Mouse (Mus musculus): ENCODE data around the gene 1700003E16Rik.

1700003E16Rik gene

DNA sequence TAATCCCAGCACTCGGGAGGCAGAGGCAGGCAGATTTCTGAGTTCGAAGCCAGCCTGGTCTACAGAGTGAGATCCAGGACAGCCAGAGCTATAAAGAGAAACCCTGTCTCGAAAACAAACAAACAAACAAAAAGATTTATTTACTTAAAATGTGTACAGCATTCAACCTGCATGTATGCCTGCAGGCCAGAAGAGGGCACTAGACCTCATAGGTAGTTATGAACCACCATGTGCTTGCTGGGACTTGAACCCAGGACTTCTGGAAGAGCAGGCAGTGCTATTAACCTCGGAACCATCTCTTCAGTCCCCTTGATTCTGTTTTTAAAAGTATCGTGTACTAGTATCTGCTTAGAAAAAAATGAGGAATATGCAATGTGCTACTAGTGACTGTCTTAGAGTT lies 28.8 kb upstream of the 1700003E16Rik start:
- no peak for DNase-seq (ENCODE audit: low read depth)

- DNase-seq (ENCODE audit: low read depth), result no peak
Measured at GRCm38 (mm10) chr6:83131469-83132034, 24.7 kb upstream of the 1700003E16Rik start.

GRCm38 (mm10) chr6:83132176-83132919 lies 23.9 kb upstream of the 1700003E16Rik start:
- no peak for DNase-seq (ENCODE audit: low read depth)

DNA sequence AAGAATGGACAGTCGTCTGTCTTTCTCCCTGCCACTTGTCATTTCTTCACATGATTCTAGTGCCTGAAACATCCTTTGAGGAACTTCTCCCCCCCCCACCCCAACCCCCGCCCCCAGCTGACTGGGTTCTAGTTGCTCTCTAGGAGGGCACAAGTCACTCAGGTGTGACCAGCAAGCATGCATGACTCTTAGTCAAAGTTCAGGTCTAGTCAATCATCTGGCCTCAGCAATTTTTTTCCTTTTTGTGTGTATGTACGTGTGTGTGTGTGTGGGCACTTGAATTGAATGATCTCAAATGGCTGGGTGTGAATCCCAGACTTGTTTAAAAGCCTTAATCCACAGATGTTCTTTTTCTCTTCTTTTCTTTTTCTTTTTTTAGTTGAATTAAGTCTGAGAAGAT lies 22.0 kb upstream of the 1700003E16Rik start:
- no peak for DNase-seq (ENCODE audit: low read depth)

GRCm38 (mm10) chr6:83134951-83135513 lies 21.2 kb upstream of the 1700003E16Rik start, which contains the start of gene Rtkn:
Gene Rtkn (plus strand): TSS chr6:83135463.
- no peak for DNase-seq (ENCODE audit: low read depth)

DNA sequence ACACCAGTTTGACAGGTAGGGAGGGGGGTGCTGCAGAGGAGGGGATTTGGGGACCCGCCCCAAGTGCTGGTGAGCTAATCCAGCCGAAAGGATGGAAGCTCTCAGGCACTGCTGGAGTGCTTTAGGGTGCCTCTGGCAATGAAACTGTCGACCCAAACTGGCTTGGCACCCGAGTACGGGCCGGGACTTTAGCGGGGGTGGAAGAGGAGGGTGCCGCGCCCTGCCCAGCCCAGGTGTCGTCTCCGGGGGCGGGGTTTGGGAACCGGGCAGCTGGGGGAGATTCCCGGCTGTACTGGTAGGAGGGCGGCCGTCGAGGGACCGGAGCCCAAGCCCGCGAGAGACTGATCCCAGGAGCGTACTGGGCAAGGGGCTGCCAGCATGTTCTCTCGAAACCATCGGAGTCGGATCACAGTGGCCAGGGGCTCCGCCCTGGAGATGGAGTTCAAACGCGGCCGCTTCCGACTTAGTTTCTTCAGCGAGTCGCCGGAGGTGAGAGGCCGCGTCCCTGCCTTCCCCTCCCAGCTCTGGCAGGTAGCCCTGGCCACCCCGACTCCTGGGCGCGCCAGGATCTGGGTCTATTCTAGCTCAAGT lies 20.5 kb upstream of the 1700003E16Rik start:
- DNase-seq (ENCODE audit: low read depth), result no peak

DNA sequence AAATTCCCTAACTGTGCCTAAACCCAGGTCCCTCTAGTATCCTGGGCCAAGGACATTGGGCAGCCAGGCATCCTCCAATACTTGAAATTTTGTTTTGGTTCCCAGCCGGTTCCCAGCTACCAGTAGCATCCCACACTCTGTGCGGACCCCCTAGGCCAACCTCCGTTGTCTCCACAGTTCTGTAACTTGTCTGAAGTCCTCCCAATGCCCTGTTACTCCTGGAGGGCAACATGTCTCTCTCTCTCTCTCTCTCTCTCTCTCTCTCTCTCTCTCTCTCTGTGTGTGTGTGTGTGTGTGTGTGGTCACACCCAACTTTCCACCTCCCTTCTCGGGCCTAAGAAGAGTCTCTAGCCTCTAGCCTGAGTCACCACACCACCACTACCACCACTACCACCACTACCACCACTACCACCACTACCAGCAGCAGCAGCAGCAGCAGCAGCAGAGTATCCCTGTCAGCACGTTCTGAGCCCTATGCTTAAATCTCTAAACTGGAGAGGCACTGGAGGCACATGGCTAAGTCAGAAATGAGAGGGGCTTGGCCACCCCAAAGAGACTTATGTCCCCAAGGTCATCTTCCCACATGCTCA lies 19.8 kb upstream of the 1700003E16Rik start:
- no peak for DNase-seq (ENCODE audit: low read depth)

- no peak for DNase-seq (ENCODE audit: low read depth)
Measured at GRCm38 (mm10) chr6:83136881-83137575, 19.2 kb upstream of the 1700003E16Rik start.

DNA sequence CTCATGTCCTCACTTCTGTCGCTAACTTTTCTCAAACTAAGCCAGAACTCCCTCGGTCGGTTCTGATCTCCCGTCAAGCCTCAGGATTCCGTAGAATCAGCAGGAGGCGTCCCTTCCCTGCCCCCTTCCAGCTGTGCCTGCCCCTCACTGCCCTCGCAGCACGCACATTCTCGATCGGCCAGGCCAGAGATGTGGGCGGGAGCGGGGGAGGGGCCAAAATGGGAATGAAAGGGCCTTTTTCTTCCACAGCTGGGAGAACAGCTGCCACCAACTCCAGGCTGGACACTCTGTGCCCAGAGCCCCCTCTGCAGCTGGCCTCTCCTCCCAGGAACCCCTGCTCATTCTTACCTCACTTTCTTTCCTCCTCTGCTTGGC lies 18.6 kb upstream of the 1700003E16Rik start:
- no peak for DNase-seq (ENCODE audit: low read depth)

GRCm38 (mm10) chr6:83138056-83138455 lies 18.1 kb upstream of the 1700003E16Rik start:
- no peak for DNase-seq (ENCODE audit: low read depth)

- DNase-seq (ENCODE audit: low read depth), result no peak
Measured at GRCm38 (mm10) chr6:83140044-83140443, 16.2 kb upstream of the 1700003E16Rik start.

GRCm38 (mm10) chr6:83141636-83142035 lies 14.6 kb upstream of the 1700003E16Rik start:
- no peak for DNase-seq (ENCODE audit: low read depth)

DNA sequence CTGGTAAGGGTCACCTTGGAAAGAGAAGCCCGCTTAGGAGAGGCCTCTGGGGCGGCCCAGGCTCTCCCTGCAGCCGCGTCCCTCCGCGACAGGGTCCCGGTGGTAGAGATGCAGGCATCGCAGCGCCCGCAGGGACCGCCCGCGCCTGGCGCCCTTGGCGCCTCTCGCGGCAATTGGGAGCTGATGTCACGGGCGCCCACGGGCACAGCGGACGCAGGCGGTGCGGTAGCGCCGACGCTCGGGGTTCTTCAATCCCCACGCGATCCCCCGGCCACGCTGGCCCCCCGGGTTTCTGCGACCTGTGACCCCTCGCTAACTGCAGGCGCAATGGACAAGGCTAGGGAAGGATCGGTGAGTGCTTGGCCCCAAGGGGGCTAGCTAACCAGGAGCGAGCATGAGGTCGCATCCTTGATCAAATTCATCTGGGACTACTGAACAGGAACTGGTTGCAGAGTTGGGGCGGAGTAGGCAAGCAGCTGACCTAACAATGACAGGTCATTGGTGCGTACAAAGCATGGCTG lies 13.9 kb upstream of the 1700003E16Rik start:
- no peak for DNase-seq (ENCODE audit: low read depth)

DNA sequence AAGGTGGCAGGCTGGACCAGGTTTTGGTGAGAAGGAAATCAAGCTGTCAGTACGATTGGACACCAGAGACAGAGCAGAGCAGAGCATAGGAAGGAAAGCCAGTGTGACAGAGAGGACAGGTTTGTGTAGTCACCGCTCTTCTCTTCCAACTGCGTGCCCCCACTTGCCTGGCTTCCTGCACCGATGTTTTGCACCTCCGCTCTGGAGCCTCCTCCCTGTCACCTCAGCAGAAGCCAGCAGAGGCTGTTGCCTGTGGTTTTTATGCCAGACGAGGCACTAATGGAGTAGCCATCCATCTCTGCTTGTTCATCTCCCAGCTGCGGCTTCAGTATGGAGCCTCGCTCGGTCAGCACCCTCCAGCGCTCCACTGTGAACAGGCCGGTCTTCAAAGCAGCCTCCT lies 13.3 kb upstream of the 1700003E16Rik start:
- no peak for DNase-seq (ENCODE audit: low read depth)

DNA sequence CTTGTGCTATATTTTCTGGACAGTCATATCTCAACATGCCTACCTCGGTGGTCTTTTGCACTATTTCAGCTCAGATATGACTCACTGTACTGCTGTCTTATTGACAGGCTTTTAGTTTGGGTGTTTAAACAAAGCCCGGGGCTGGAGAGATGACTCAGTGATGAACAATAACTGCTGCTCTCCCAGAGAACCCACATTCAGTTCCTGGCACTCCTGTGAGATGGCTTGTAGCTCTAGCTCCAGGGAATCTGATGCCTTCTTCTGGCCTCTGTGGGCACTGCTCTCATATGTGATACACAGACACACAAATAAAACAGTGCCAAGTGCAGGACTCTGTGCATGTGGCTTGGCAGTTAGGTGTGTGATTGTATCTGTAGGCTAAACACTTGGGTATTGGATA lies 11.0 kb upstream of the 1700003E16Rik start:
- no peak for DNase-seq (ENCODE audit: low read depth)

GRCm38 (mm10) chr6:83145805-83146204 lies 10.4 kb upstream of the 1700003E16Rik start:
- DNase-seq (ENCODE audit: low read depth), result no peak

DNA sequence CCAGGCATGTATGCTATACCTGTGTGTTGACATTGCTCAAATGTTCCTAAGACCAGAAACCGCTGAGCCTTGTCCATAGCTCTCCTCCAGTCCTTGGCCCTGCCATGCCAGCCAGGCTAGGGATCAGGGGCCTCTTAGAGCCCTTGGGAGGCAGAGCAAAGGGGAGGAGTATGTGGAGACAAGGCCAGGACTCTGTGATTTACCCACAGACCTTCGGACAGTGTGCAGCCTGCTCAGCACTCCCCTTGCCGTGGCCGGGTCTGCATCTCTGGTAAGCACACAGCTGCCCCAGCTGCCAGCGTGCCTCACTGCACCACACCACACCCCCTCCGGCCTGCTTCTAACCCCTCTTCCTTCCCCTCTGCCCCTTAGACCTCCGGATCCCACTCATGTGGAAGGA lies 8.9 kb upstream of the 1700003E16Rik start:
- no peak for DNase-seq (ENCODE audit: low read depth)

DNA sequence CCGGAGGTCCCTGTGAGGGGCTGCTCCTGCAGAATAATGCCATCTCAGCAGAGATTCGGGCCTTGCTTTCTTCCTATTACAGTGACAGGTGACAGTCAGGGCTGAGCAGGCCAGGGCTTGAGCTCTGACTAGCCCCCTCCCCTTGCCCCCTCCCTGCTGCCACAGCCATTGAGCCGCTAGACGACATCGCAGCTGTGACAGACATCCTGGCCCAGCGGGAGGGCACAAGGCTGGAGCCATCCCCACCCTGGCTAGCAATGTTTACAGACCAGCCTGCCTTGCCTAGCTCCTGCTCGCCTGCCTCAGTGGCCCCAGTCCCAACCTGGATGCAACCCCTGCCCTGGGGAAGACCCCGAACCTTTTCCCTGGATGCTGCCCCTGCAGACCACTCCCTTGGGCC lies 4.5 kb upstream of the 1700003E16Rik start:
- no peak for DNase-seq (ENCODE audit: low read depth)

GRCm38 (mm10) chr6:83153038-83153437 lies 3.2 kb upstream of the 1700003E16Rik start:
- no peak for DNase-seq (ENCODE audit: low read depth)

DNA sequence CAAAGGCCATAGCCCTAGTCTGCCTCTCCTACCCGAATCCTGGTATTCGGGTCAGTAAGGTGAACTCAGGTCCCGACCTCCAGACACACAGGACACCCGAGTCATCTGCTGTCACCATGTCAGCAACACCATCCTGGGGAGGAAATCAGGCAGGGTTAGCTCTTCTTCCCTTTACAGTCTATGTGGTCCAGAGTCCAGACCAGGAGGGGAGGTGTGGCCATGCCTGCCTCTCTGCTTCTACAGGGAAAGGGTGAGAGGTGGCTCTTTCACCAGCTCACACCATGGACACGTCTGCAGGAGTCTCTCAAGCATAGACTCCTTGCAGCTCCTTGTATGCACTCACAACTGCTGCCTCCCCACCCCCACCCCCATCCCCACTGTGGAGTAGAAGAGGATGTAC lies 2.7 kb upstream of the 1700003E16Rik start:
- no peak for DNase-seq (ENCODE audit: low read depth)

DNA sequence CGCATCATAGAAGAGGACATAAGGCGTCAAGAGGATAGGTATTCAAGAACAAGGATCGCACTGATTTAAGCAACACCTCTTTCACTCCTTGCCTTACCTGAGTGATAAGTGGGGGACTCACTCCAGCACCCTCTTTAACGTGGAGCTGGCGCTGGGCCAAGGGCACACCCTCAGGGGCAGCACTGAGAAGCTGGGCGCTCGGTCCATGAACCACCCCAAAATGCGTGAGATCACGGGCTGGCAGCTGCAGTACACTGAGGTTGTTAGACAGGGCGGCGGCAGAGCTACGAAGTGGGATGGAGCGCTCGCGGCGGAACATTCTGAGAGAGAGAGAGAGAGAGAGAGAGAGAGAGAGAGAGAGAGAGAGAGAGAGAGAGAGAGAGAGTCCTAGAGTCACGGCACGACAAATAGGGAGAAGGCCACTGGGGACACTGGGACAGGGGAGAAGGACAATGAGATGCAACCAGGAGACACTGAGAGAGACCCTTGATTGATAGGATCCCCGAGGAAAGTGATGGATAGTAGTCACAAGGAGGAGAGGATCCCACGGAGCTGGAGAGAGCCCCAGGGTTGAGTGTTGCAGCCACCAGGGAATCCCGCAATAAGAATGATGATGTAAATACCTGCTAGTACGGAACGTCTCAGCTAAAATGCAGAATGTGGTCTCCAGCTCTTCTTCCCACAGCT lies 509 bp upstream of the 1700003E16Rik start:
- DNase-seq (ENCODE audit: low read depth), result peak; percentile 27

Data from naive thymus-derived CD4-positive, alpha-beta T cell, adult 2 months (primary cell).